Mouse (Mus musculus) lung, adult 2 months (tissue): Measurements from ENCODE around the gene Nrn1.

Experiments used
- CTCF ChIP-seq: fragments of 200-500 bp; IDR thresholded peaks from 2 replicates; pipeline ENCODE4 v1.5.1; 2011; ENCODE audit warnings: mild to moderate bottlenecking, low read length, control low read depth; ENCODE audit not compliant: insufficient read depth
- POLR2A ChIP-seq: fragments of 200-500 bp; IDR thresholded peaks from 2 replicates; pipeline ENCODE4 v1.6.1; 2011; ENCODE audit warnings: low read depth, mild to moderate bottlenecking, control low read depth, low read length, borderline replicate concordance; ENCODE audit errors: extremely low read depth

GRCm38 (mm10) chr13:36725881-36726280, 9.1 kb downstream of the Nrn1 start:
- TF ChIP-seq CTCF (no peak), POLR2A (no peak)
